Mouse (Mus musculus) hindbrain, embryonic 14.5 days (tissue): Measurements from ENCODE around the gene Hcn2. TPM values are rescaled to one million over a fixed set of nuclear protein-coding genes. Genes with fewer than 3 reads are reported as not detected.

Source experiments
- ATAC-seq: fragments of 200-750 bp; cut with Nextera tagmentation; 2 replicates; pipeline ENCODE4 v1.8.0; 2017; ENCODE audit warnings: moderate number of reproducible peaks, mild to moderate bottlenecking, moderate TSS enrichment, moderate library complexity; ENCODE audit not compliant: low FRiP score
- DNase-seq: peaks from one replicate; pipeline ENCODE4 v3.0.0-alpha.2; 2015; ENCODE audit warnings: low spot score
- H3K27ac ChIP-seq: fragments of 300-500 bp; sonication (generic); 2 replicates; pipeline ENCODE4 v1.5.1; 2014; ENCODE audit warnings: mild to moderate bottlenecking, moderate library complexity
- H3K27me3 ChIP-seq: fragments of 300-500 bp; sonication (generic); 2 replicates; pipeline ENCODE4 v1.6.1; 2014; ENCODE audit warnings: mild to moderate bottlenecking, low read length, mixed read lengths; ENCODE audit not compliant: control insufficient read depth, insufficient read depth
- H3K36me3 ChIP-seq: fragments of 300-500 bp; sonication (generic); replicated peaks from 2 replicates; pipeline ENCODE4 v1.6.1; 2014; ENCODE audit not compliant: control insufficient read depth, insufficient read depth
- H3K4me1 ChIP-seq: fragments of 300-500 bp; sonication (generic); replicated peaks from 2 replicates; pipeline ENCODE4 v1.6.1; 2014; ENCODE audit warnings: antibody characterized with exemption, low read length, mixed read lengths; ENCODE audit not compliant: control insufficient read depth, insufficient read depth
- H3K4me2 ChIP-seq: fragments of 300-500 bp; sonication (generic); replicated peaks from 2 replicates; pipeline ENCODE4 v1.6.1; 2014; ENCODE audit warnings: mild to moderate bottlenecking, moderate library complexity
- H3K4me3 ChIP-seq: fragments of 300-500 bp; sonication (generic); replicated peaks from 2 replicates; pipeline ENCODE4 v1.5.1; 2014; ENCODE audit warnings: mild to moderate bottlenecking, low read length
- H3K9ac ChIP-seq: fragments of 300-500 bp; sonication (generic); 2 replicates; pipeline ENCODE4 v1.6.1; 2014
- H3K9me3 ChIP-seq: fragments of 300-500 bp; sonication (generic); 2 replicates; pipeline ENCODE4 v1.6.1; 2016; ENCODE audit warnings: low read length; ENCODE audit not compliant: control insufficient read depth
- WGBS: fragments of 180-500 bp; shearing (Covaris S2); extraction: QIAGEN DNeasy Blood & Tissue Kit; methylation state at CpG from one replicate; pipeline ENCODE4 v1.1.7; 2014; 5-methylcytosine and 5-hydroxymethylcytosine counted together
- polyA plus RNA-seq: library from polyadenylated mRNA; unstranded; fragments of >200 nt; fragmentation: Nextera tagmentation; extraction: Ambion mirVana; gene quantifications from 2 replicates; pipeline ENCODE4 v1.2.1, GENCODE M21; 2014

Hcn2 gene
- polyA plus RNA-seq, 1 experiment from 2014 or later = 2.9 TPM

GRCm38 (mm10) chr10:79768400-79768799 lies 52.0 kb downstream of the Hcn2 start:
- Histone ChIP-seq H3K4me3 (no peak overlapping the region), H3K36me3 (no peaks in the 10 kb centered on the region), H3K4me2 (peak overlapping the region; percentile 95; the same call in 1 of the 2 replicates), H3K27ac (no peak overlapping the region), H3K4me1 (peaks cover 20% of the 10 kb centered on the region), H3K9ac (no peak overlapping the region), H3K9me3 (no peaks in the 10 kb centered on the region), H3K27me3 (no peaks in the 10 kb centered on the region)
- 0% methylated on average over 5 of the region's 5 CpGs for WGBS
- peak; percentile 81 for DNase-seq
- 0 out of 2 replicates have a peak, but pooled peaks have one; percentile 2 for ATAC-seq

DNA sequence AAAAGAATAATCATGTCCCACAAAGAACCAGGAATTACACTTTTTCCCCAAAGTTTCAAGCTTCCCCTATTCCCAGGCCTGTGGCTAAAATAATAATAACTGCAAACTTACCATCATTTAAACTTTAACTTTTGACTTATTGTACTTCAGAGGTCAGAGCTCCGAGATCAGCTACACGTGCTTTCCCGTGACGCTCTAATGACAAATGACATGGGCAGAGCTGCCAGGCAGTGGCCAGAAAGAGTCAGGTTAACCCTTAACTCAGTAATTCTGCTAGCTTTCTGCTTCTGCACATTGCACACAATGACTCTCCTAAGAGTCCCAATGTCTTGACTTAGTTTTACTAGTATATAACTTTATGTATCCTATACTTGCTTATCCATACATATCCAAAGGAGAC lies 52.9 kb downstream of the Hcn2 start:
- ATAC-seq = no peak
- 37% methylated on average over 4 of the region's 4 CpGs for WGBS
- Histone ChIP-seq H3K9me3 (no peaks in the 10 kb centered on the region), H3K4me1 (peaks cover 20% of the 10 kb centered on the region), H3K4me2 (no peak overlapping the region), H3K36me3 (no peaks in the 10 kb centered on the region), H3K4me3 (no peak overlapping the region), H3K27me3 (no peaks in the 10 kb centered on the region), H3K27ac (no peak overlapping the region), H3K9ac (no peak overlapping the region)
- DNase-seq = no peak

DNA sequence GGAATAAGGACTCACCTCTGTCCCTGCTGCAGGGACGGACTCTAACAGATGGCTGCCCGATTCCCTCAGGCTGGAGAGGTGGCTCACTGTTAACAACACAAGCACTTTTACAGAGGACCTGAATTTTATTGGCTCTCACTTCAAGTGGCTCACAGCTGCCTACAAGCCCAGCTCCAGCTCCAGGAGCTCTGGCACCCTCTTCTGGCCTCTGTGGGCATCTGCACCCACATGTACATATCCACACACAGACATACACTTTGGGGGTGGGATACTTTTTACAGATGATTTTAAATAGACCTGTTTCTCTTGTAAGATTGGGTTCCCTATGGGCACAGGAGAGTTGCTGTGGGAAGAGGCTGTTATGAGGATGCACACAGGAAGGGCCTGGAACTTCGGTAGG lies 55.9 kb downstream of the Hcn2 start:
- H3K4me1 ChIP-seq = peaks cover 4% of the 10 kb centered on the region
- no peak for DNase-seq
- no peak for ATAC-seq
- peaks cover 11% of the 10 kb centered on the region; the same call in 1 of the 2 replicates for H3K27me3 ChIP-seq
- 97% methylated on average over 3 of the region's 3 CpGs for WGBS
- no peak overlapping the region for H3K4me2 ChIP-seq
- H3K4me3 ChIP-seq = no peak overlapping the region
- H3K27ac ChIP-seq = no peak overlapping the region
- H3K9ac ChIP-seq = no peak overlapping the region
- 0 out of 2 replicates have a peak, but pooled peaks cover 4% of the 10 kb centered on the region for H3K9me3 ChIP-seq
- H3K36me3 ChIP-seq = no peaks in the 10 kb centered on the region

GRCm38 (mm10) chr10:79773208-79773607 lies 56.8 kb downstream of the Hcn2 start:
- Histone ChIP-seq H3K36me3 (no peaks in the 10 kb centered on the region), H3K9ac (no peak overlapping the region), H3K27ac (no peak overlapping the region), H3K27me3 (peaks cover 19% of the 10 kb centered on the region), H3K4me1 (no peaks in the 10 kb centered on the region; the same call in 1 of the 2 replicates), H3K4me3 (no peak overlapping the region), H3K9me3 (0 out of 2 replicates have a peak, but pooled peaks cover 4% of the 10 kb centered on the region), H3K4me2 (no peak overlapping the region)
- WGBS = 90% methylated on average over 2 of the region's 2 CpGs
- ATAC-seq = no peak
- no peak for DNase-seq

DNA sequence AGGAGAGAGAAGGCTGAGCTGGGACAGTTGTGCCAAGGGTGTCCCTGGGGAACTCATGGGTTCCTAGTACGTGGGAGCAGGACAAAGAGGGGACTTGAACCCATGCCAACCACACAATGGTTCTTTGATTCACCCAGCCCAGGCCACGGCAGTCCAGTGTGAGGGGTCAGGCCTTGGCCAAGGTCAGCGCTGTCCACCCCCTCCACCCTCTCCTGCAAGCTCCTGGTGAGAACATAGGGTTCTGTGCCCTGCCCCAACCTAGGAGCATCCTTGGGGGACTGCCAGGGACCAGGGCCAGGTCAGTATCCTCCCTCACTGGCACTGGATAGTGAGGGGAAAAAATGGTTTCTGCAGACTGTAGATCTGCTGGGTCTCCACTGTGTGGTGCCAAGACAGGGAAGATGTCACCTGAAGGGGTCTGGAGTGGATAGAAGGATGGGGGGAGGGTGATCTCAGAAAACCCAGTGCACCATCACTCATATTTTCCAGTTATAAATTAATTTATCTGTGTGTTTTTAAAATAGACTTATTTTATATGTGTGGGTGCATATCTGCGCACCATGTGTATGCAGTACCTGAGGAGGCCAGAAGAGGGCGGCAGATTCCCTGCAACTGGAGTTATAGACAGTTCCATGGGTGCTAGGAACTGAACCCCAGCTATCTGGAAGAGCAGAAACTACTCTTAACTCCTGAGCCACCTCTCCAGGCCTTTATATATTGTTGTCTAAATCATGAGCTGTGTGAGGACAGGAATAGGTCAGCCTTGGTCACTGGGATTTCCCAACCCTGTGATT lies 58.2 kb downstream of the Hcn2 start:
- Histone ChIP-seq H3K27ac (no peak overlapping the region), H3K4me3 (no peak overlapping the region), H3K4me2 (no peak overlapping the region), H3K36me3 (no peaks in the 10 kb centered on the region), H3K27me3 (peaks cover 34% of the 10 kb centered on the region), H3K4me1 (no peaks in the 10 kb centered on the region), H3K9ac (no peak overlapping the region), H3K9me3 (0 out of 2 replicates have a peak, but pooled peaks cover 4% of the 10 kb centered on the region)
- DNase-seq = no peak
- no peak for ATAC-seq
- 61% methylated on average over 5 of the region's 5 CpGs for WGBS

GRCm38 (mm10) chr10:79777103-79777531 lies 60.7 kb downstream of the Hcn2 start, which contains the start of gene Fstl3:
Gene Fstl3, plus strand, starts transcription at chr10:79777272.
- Histone ChIP-seq H3K27ac (no peak within 1 kb of the TSS), H3K9ac (no peak within 1 kb of the TSS), H3K27me3 (peaks cover 45% of the 10 kb centered on the region), H3K36me3 (no peaks in the 10 kb centered on the region), H3K4me2 (peak within 1 kb of the TSS; percentile 48), H3K4me3 (peak within 1 kb of the TSS; percentile 20), H3K9me3 (0 out of 2 replicates have a peak, but pooled peaks cover 4% of the 10 kb centered on the region), H3K4me1 (peaks cover 13% of the 10 kb centered on the region)
- ATAC-seq (no peak), DNase-seq (no peak)
- WGBS = 1% methylated on average over 36 of the region's 39 CpGs

DNA sequence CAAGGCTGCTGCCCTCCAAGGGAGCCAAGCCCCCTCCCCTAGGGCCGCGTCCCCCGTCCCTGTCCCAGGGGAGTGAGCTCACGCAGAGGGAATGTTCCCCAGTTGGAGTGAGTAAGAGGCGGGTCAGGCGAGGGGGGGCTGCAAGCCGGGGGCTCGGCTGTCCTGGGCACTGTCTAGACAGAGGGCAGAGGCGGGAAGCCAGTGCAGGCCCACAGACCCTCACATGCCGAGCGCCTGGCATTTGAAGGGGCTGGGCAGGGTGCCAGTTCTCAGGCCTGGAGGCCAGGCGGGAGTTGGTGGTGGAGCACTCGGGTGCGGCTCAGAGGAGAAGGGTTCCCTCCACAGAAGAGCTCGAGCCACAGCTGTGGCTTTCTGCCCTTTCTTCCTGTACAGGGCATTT lies 61.6 kb downstream of the Hcn2 start:
- H3K9ac ChIP-seq = no peak overlapping the region
- H3K4me3 ChIP-seq = no peak overlapping the region
- H3K27ac ChIP-seq = 0 out of 2 replicates have a peak overlapping the region, but pooled peaks have one; percentile 9
- 9% methylated on average over 15 of the region's 15 CpGs for WGBS
- H3K9me3 ChIP-seq = 0 out of 2 replicates have a peak, but pooled peaks cover 4% of the 10 kb centered on the region
- no peak for DNase-seq
- peaks cover 48% of the 10 kb centered on the region for H3K27me3 ChIP-seq
- no peak overlapping the region for H3K4me2 ChIP-seq
- peak; percentile 12; the same call in 1 of the 2 replicates for ATAC-seq
- H3K4me1 ChIP-seq = peaks cover 13% of the 10 kb centered on the region
- H3K36me3 ChIP-seq = no peaks in the 10 kb centered on the region

- no peak overlapping the region for H3K9ac ChIP-seq
- H3K4me3 ChIP-seq = no peak overlapping the region
- 0 out of 2 replicates have a peak, but pooled peaks cover 4% of the 10 kb centered on the region for H3K9me3 ChIP-seq
- H3K4me2 ChIP-seq = no peak overlapping the region
- no peak overlapping the region for H3K27ac ChIP-seq
- no peaks in the 10 kb centered on the region for H3K36me3 ChIP-seq
- WGBS = 21% methylated on average over 2 of the region's 2 CpGs
- H3K4me1 ChIP-seq = peaks cover 13% of the 10 kb centered on the region
- H3K27me3 ChIP-seq = peaks cover 48% of the 10 kb centered on the region
- no peak for ATAC-seq
- DNase-seq = no peak
These were observed 62.8 kb downstream of the Hcn2 start for GRCm38 (mm10) chr10:79779193-79779592.

DNA sequence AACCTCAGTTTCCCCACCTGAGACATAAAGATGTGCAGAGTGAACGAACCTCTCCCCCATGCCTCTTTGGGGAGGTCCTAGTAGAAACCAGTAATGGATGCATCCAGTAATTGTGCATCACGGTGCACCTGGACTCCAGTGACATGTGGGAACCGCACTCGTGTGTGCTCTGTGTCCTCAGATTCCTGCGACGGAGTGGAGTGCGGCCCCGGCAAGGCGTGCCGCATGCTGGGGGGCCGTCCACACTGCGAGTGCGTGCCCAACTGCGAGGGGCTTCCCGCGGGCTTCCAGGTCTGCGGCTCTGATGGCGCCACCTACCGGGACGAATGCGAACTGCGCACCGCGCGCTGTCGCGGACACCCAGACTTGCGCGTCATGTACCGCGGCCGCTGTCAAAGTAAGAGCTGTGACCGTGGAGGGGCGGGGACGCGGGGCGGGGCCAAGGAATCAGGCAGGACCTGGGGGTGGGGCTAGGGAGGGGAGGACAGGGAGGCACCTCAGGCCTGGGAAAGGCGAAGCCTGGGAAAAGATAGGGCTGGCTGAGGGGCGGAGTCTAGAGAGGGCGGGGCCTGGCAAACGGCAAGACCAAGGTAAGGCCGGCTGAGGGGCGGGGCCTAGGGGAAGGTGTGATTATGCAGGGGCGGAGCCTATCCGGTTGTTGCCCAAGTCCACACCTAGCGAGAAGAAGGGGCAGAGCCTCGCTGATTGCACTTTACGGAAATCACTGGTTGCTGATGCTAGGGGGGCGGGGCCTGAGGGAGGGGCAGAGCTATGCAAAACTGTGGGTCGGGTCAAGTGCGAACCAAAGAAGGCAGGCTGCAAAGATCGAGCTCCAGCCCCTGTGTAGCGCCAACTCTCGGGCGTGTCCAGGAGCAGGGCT lies 63.6 kb downstream of the Hcn2 start:
- H3K36me3 ChIP-seq = no peaks in the 10 kb centered on the region
- H3K27me3 ChIP-seq = peaks cover 48% of the 10 kb centered on the region
- 1% methylated on average over 53 of the region's 55 CpGs for WGBS
- 0 out of 2 replicates have a peak, but pooled peaks cover 1% of the 10 kb centered on the region for H3K9me3 ChIP-seq
- H3K4me2 ChIP-seq = peak overlapping the region; percentile 79
- peak; percentile 95 for DNase-seq
- ATAC-seq = peak; percentile 93
- peaks cover 13% of the 10 kb centered on the region for H3K4me1 ChIP-seq
- no peak overlapping the region for H3K27ac ChIP-seq
- H3K4me3 ChIP-seq = peak overlapping the region; percentile 41
- peak overlapping the region; percentile 51 for H3K9ac ChIP-seq
